Mouse (Mus musculus): ENCODE measurements around the gene Aprt. TPM values are rescaled to one million over a fixed set of nuclear protein-coding genes. Genes with fewer than 3 reads are reported as not detected.

The Aprt gene
- polyA plus RNA-seq, 1 experiment = 86.7 TPM

DNA sequence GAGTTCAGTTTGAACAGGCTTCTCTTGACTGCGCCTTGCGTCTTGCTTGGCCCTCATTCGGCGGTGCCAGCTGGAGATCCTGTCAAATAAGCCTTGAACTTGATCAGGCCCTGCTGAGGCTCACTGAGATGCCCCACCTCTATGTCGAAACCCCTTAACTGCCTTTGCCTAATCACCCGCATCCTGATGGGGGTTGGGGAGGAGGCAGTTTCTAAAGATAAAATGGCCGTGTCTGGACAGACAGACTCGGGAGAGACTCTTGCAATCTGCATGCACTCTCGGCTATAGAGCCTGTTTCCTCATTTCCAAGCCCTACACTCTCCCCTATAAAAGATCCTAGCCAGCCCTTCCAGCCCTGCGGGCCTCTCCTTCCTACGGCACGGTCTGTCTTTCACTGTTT is 16.5 kb upstream of the Aprt start:
- Histone ChIP-seq H3K36me3 (ENCODE audit: control insufficient read depth, insufficient read depth, low read length) (peaks cover 13% of the 10 kb centered on the region), H3K4me3 (ENCODE audit: extremely low read depth, insufficient read depth, insufficient read length) (no peak overlapping the region)
- DNase-seq (ENCODE audit: low read depth in 1 of 2, low spot score in 2 of 2) = no peak

GRCm38 (mm10) chr8:122586749-122587148 is 10.0 kb upstream of the Aprt start:
- Histone ChIP-seq H3K27me3 (ENCODE audit: control insufficient read depth, insufficient read depth, low read length) (no peaks in the 10 kb centered on the region), H3K27ac (ENCODE audit: insufficient read depth, low read length) (no peak overlapping the region), H3K4me1 (ENCODE audit: control insufficient read depth, insufficient read depth, insufficient read length) (no peaks in the 10 kb centered on the region), H3K4me3 (ENCODE audit: extremely low read depth, insufficient read depth, insufficient read length) (no peak overlapping the region), H3K36me3 (ENCODE audit: control insufficient read depth, insufficient read depth, low read length) (peaks cover 6% of the 10 kb centered on the region)
- WGBS = 87% methylated on average over 10 of the region's 10 CpGs
- TF ChIP-seq POLR2A (IDR thresholded peaks at IDR 0.05; ENCODE audit: low read depth, low read length) (no peak), CTCF (IDR thresholded peaks at IDR 0.05; ENCODE audit: extremely low read depth, insufficient read depth, insufficient read length, insufficient replicate concordance) (no peak)
- no peak for DNase-seq (ENCODE audit: low read depth in 1 of 2, low spot score in 2 of 2)

More for the DNA sequence above, 16.5 kb upstream of the Aprt start:
- H3K27me3 ChIP-seq (ENCODE audit: control insufficient read depth, insufficient read depth, low read length) = no peaks in the 10 kb centered on the region
- no peaks in the 10 kb centered on the region for H3K4me1 ChIP-seq (ENCODE audit: control insufficient read depth, insufficient read depth, insufficient read length)
- no peak for TF ChIP-seq POLR2A (IDR thresholded peaks at IDR 0.05; ENCODE audit: low read depth, low read length)
- no peak for TF ChIP-seq CTCF (IDR thresholded peaks at IDR 0.05; ENCODE audit: extremely low read depth, insufficient read depth, insufficient read length, insufficient replicate concordance)
- no peak overlapping the region for H3K27ac ChIP-seq (ENCODE audit: insufficient read depth, low read length)
- WGBS = 88% methylated on average over 12 of the region's 12 CpGs

GRCm38 (mm10) chr8:122586171-122586570 is 9.5 kb upstream of the Aprt start:
- TF ChIP-seq POLR2A (IDR thresholded peaks at IDR 0.05; ENCODE audit: low read depth, low read length) = no peak
- no peak for TF ChIP-seq CTCF (IDR thresholded peaks at IDR 0.05; ENCODE audit: extremely low read depth, insufficient read depth, insufficient read length, insufficient replicate concordance)
- 88% methylated on average over 7 of the region's 7 CpGs for WGBS
- Histone ChIP-seq H3K27me3 (ENCODE audit: control insufficient read depth, insufficient read depth, low read length) (no peaks in the 10 kb centered on the region), H3K4me3 (ENCODE audit: extremely low read depth, insufficient read depth, insufficient read length) (no peak overlapping the region), H3K36me3 (ENCODE audit: control insufficient read depth, insufficient read depth, low read length) (peaks cover 4% of the 10 kb centered on the region), H3K27ac (ENCODE audit: insufficient read depth, low read length) (no peak overlapping the region), H3K4me1 (ENCODE audit: control insufficient read depth, insufficient read depth, insufficient read length) (no peaks in the 10 kb centered on the region)
- no peak for DNase-seq (ENCODE audit: low read depth in 1 of 2, low spot score in 2 of 2)

GRCm38 (mm10) chr8:122585411-122585891 is 8.7 kb upstream of the Aprt start:
- H3K4me3 ChIP-seq (ENCODE audit: extremely low read depth, insufficient read depth, insufficient read length) = no peak overlapping the region
- no peak overlapping the region for H3K27ac ChIP-seq (ENCODE audit: insufficient read depth, low read length)
- no peak for DNase-seq (ENCODE audit: low read depth in 1 of 2, low spot score in 2 of 2)
- no peaks in the 10 kb centered on the region for H3K27me3 ChIP-seq (ENCODE audit: control insufficient read depth, insufficient read depth, low read length)
- TF ChIP-seq CTCF (IDR thresholded peaks at IDR 0.05; ENCODE audit: extremely low read depth, insufficient read depth, insufficient read length, insufficient replicate concordance) (no peak), POLR2A (IDR thresholded peaks at IDR 0.05; ENCODE audit: low read depth, low read length) (no peak)
- no peaks in the 10 kb centered on the region for H3K4me1 ChIP-seq (ENCODE audit: control insufficient read depth, insufficient read depth, insufficient read length)
- 78% methylated on average over 14 of the region's 14 CpGs for WGBS
- peaks cover 4% of the 10 kb centered on the region; the same call in 1 of the 2 replicates for H3K36me3 ChIP-seq (ENCODE audit: control insufficient read depth, insufficient read depth, low read length)

DNA sequence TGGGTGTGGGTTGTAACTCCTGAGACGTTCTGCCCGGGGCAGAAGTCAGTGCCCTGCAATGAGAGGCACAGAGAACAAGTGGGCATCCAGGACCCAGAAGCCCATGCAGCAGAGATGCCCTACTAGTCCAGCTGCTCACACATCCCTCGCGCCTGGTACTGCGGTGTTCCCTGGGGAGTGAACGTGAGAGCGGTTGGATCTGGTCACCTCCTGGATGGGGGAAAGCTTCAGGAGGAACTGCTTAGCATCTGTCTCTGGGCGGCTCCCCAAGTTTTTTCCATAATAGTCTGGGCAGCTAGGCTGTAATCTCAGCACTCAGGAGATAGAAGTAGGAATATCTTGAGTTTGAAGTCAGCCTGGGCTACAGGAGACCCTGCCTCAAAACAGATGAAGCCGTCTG is 8.3 kb upstream of the Aprt start:
- Histone ChIP-seq H3K4me1 (ENCODE audit: control insufficient read depth, insufficient read depth, insufficient read length) (no peaks in the 10 kb centered on the region), H3K4me3 (ENCODE audit: extremely low read depth, insufficient read depth, insufficient read length) (no peak overlapping the region)

GRCm38 (mm10) chr8:122580926-122581325 is 4.2 kb upstream of the Aprt start:
- Histone ChIP-seq H3K27me3 (ENCODE audit: control insufficient read depth, insufficient read depth, low read length) (no peaks in the 10 kb centered on the region), H3K4me1 (ENCODE audit: control insufficient read depth, insufficient read depth, insufficient read length) (peaks cover 3% of the 10 kb centered on the region; the same call in 1 of the 2 replicates), H3K27ac (ENCODE audit: insufficient read depth, low read length) (no peak overlapping the region), H3K4me3 (ENCODE audit: extremely low read depth, insufficient read depth, insufficient read length) (no peak overlapping the region), H3K36me3 (ENCODE audit: control insufficient read depth, insufficient read depth, low read length) (peaks cover 3% of the 10 kb centered on the region; the same call in 1 of the 2 replicates)
- no peak for TF ChIP-seq CTCF (IDR thresholded peaks at IDR 0.05; ENCODE audit: extremely low read depth, insufficient read depth, insufficient read length, insufficient replicate concordance)
- no peak for TF ChIP-seq POLR2A (IDR thresholded peaks at IDR 0.05; ENCODE audit: low read depth, low read length)
- 94% methylated on average over 14 of the region's 15 CpGs for WGBS
- DNase-seq (ENCODE audit: low read depth in 1 of 2, low spot score in 2 of 2) = no peak

More for the DNA sequence above, 8.3 kb upstream of the Aprt start:
- no peak for TF ChIP-seq POLR2A (IDR thresholded peaks at IDR 0.05; ENCODE audit: low read depth, low read length)
- no peak for TF ChIP-seq CTCF (IDR thresholded peaks at IDR 0.05; ENCODE audit: extremely low read depth, insufficient read depth, insufficient read length, insufficient replicate concordance)
- H3K27ac ChIP-seq (ENCODE audit: insufficient read depth, low read length) = no peak overlapping the region
- no peaks in the 10 kb centered on the region for H3K27me3 ChIP-seq (ENCODE audit: control insufficient read depth, insufficient read depth, low read length)
- WGBS = 89% methylated on average over 9 of the region's 9 CpGs
- no peak for DNase-seq (ENCODE audit: low read depth in 1 of 2, low spot score in 2 of 2)
- H3K36me3 ChIP-seq (ENCODE audit: control insufficient read depth, insufficient read depth, low read length) = peaks cover 2% of the 10 kb centered on the region; the same call in 1 of the 2 replicates

DNA sequence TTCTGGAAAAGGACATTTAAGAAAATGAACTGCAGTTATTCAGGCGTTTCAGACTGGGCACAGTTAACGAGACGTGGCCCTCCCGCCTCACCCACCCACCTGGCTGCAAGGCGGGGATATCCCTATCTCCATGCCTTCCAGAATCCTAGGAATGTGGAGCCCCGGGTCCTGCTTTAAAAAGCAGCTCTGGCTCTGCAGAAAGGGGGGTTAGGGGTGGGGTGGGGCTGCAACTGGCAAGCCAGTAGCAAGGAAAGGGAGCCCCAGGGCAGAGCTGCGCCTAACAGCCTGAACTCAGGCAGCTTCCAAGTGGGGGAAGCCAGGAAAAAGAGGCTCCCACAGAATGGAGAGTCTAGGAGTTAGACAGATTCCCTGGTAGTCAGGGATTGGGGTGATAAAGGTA is 2.5 kb upstream of the Aprt start:
- DNase-seq (ENCODE audit: low read depth in 1 of 2, low spot score in 2 of 2) = no peak
- 77% methylated on average over 7 of the region's 7 CpGs for WGBS
- 0 out of 2 replicates have a peak, but pooled peaks cover 1% of the 10 kb centered on the region for H3K36me3 ChIP-seq (ENCODE audit: control insufficient read depth, insufficient read depth, low read length)
- H3K27ac ChIP-seq (ENCODE audit: insufficient read depth, low read length) = no peak overlapping the region
- H3K4me1 ChIP-seq (ENCODE audit: control insufficient read depth, insufficient read depth, insufficient read length) = peaks cover 11% of the 10 kb centered on the region; the same call in 1 of the 2 replicates
- TF ChIP-seq CTCF (IDR thresholded peaks at IDR 0.05; ENCODE audit: extremely low read depth, insufficient read depth, insufficient read length, insufficient replicate concordance) (no peak), POLR2A (IDR thresholded peaks at IDR 0.05; ENCODE audit: low read depth, low read length) (no peak)
- H3K27me3 ChIP-seq (ENCODE audit: control insufficient read depth, insufficient read depth, low read length) = no peaks in the 10 kb centered on the region
- no peak overlapping the region for H3K4me3 ChIP-seq (ENCODE audit: extremely low read depth, insufficient read depth, insufficient read length)
